Mouse (Mus musculus): ENCODE measurements around the gene Gm13723. TPM values are rescaled to one million over a fixed set of nuclear protein-coding genes. Genes with fewer than 3 reads are reported as not detected.

The Gm13723 gene
- total RNA-seq (2021): not detected

GRCm38 (mm10) chr2:86874702-86875101 is at the start of gene Gm13723:
Gm13723 (minus strand) TSS chr2:86874802.
- intact Hi-C loops (cut with DNase I): loop anchor here (2.0 kb wide), 1 partner anchor 46 kb away; no protein-coding TSS in a partner anchor
- DNase-seq: no peak

DNA sequence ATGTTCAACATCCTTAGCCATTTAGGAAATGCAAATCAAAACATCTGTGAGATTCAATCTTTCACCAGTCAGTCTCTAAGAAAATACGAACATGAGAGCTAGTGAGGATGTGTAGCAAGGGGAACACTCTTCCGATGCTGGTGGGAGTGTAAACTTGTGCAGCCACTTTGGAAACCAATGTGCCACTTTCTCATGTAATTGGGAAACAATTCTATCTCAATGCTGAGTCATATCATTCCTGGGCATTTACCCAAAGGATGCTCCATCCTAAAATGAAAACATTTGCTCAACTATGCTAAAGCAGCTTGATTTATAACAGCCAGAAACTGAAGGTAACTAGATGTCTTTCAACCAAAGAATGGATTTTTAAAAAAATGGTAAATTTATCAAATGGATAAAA is 31.0 kb upstream of the Gm13723 start:
- no peak for DNase-seq
- intact Hi-C loops (cut with DNase I): no loop called here

GRCm38 (mm10) chr2:86892116-86892515 is 17.5 kb upstream of the Gm13723 start, which contains the start of gene Olfr1097:
Olfr1097 (minus strand) TSS chr2:86892216.
- DNase-seq: no peak
- intact Hi-C loops (cut with DNase I): no loop called here

- intact Hi-C loops (cut with DNase I): no loop called here
Observed at GRCm38 (mm10) chr2:86851596-86851995, 23.0 kb downstream of the Gm13723 start, which contains the start of gene Olfr1095. Olfr1095 (minus strand) TSS chr2:86851696.

GRCm38 (mm10) chr2:86824363-86824762 is 50.2 kb downstream of the Gm13723 start, which contains the start of gene Olfr1094:
Olfr1094 (plus strand) TSS chr2:86824663.
- DNase-seq: no peak
- intact Hi-C loops (cut with DNase I): no loop called here

More at GRCm38 (mm10) chr2:86851596-86851995, 23.0 kb downstream of the Gm13723 start, which contains the start of gene Olfr1095:
- no peak for DNase-seq

Other genes with a start within 250 kb of the Gm13723 start
- not detected for gene Olfr1084, start 235.1 kb downstream of the Gm13723 start, total RNA-seq (2021)
- gene Olfr1085, start 212.8 kb downstream of the Gm13723 start, total RNA-seq (2021): not detected
- not detected for gene Olfr1086, start 194.7 kb downstream of the Gm13723 start, total RNA-seq (2021)
- gene Olfr1087, start 176.4 kb downstream of the Gm13723 start, total RNA-seq (2021): not detected
- gene Olfr1089, start 141.1 kb downstream of the Gm13723 start, total RNA-seq (2021): not detected
- not detected for gene Olfr1090, start 115.8 kb downstream of the Gm13723 start, total RNA-seq (2021)
- gene Olfr1093, start 92.3 kb downstream of the Gm13723 start, total RNA-seq (2021): not detected
- gene Olfr141, start 64.8 kb downstream of the Gm13723 start, total RNA-seq (2021): not detected
- gene Olfr1094, start 50.1 kb downstream of the Gm13723 start, total RNA-seq (2021): not detected
- gene Olfr1095, start 23.1 kb downstream of the Gm13723 start, total RNA-seq (2021): not detected
- not detected for gene Olfr1097, start 17.4 kb upstream of the Gm13723 start, total RNA-seq (2021)
- gene Olfr1098, start 49.7 kb upstream of the Gm13723 start, total RNA-seq (2021): not detected
- gene Olfr1099, start 85.9 kb upstream of the Gm13723 start, total RNA-seq (2021): not detected
- not detected for gene Olfr1100, start 105.2 kb upstream of the Gm13723 start, total RNA-seq (2021)
- gene Olfr1101, start 116.4 kb upstream of the Gm13723 start, total RNA-seq (2021): not detected
- gene Olfr1102, start 123.6 kb upstream of the Gm13723 start, total RNA-seq (2021): not detected
- gene Olfr1104, start 152.3 kb upstream of the Gm13723 start, total RNA-seq (2021): not detected
- gene Olfr1105, start 161.7 kb upstream of the Gm13723 start, total RNA-seq (2021): not detected
- gene Olfr1106, start 177.5 kb upstream of the Gm13723 start, total RNA-seq (2021): not detected
- not detected for gene Olfr1107, start 201.0 kb upstream of the Gm13723 start, total RNA-seq (2021)
- not detected for gene Olfr1109, start 221.2 kb upstream of the Gm13723 start, total RNA-seq (2021)
- not detected for gene Olfr259, start 239.8 kb upstream of the Gm13723 start, total RNA-seq (2021)

Measured in left cerebral cortex, postnatal 4 days (tissue).